Mouse (Mus musculus): ENCODE measurements around the gene Cib1.

Cib1 gene

GRCm38 (mm10) chr7:80246859-80247258 is 14.2 kb upstream of the Cib1 start:
- TF ChIP-seq NANOG (IDR thresholded peaks at IDR 0.05; ENCODE audit: borderline replicate concordance, low read length) (no peak), POU5F1 (IDR thresholded peaks at IDR 0.05; ENCODE audit: borderline replicate concordance, low read length) (no peak), CTCF (conservative IDR thresholded peaks at IDR 0.05; ENCODE audit: low read length) (no peak)
- Histone ChIP-seq H3K9me3 (ENCODE audit: low read length) (no peaks in the 10 kb centered on the region), H3K36me3 (ENCODE audit: insufficient read depth, low read length) (no peaks in the 10 kb centered on the region), H3K27me3 (ENCODE audit: insufficient read depth, low read length) (no peaks in the 10 kb centered on the region; the same call in 1 of the 2 replicates), H3K4me3 (replicated peaks; ENCODE audit: low read length) (peak overlapping the region; percentile 84), H3K4me1 (replicated peaks; ENCODE audit: low read depth, low read length) (peaks cover 47% of the 10 kb centered on the region)

GRCm38 (mm10) chr7:80246148-80246721 is 13.6 kb upstream of the Cib1 start, which contains the start of gene Ttll13:
Gene Ttll13 (plus strand): TSS chr7:80246376.
- H3K9me3 ChIP-seq (ENCODE audit: low read length) = no peaks in the 10 kb centered on the region
- H3K36me3 ChIP-seq (ENCODE audit: insufficient read depth, low read length) = peaks cover 5% of the 10 kb centered on the region
- H3K4me3 ChIP-seq (replicated peaks; ENCODE audit: low read length) = peak within 1 kb of the TSS; percentile 84
- peaks cover 48% of the 10 kb centered on the region for H3K4me1 ChIP-seq (replicated peaks; ENCODE audit: low read depth, low read length)
- no peaks in the 10 kb centered on the region; the same call in 1 of the 2 replicates for H3K27me3 ChIP-seq (ENCODE audit: insufficient read depth, low read length)
- TF ChIP-seq NANOG (IDR thresholded peaks at IDR 0.05; ENCODE audit: borderline replicate concordance, low read length) (no peak), CTCF (conservative IDR thresholded peaks at IDR 0.05; ENCODE audit: low read length) (no peak), POU5F1 (IDR thresholded peaks at IDR 0.05; ENCODE audit: borderline replicate concordance, low read length) (no peak)

- H3K36me3 ChIP-seq (ENCODE audit: insufficient read depth, low read length) = peaks cover 19% of the 10 kb centered on the region
- H3K9me3 ChIP-seq (ENCODE audit: low read length) = no peaks in the 10 kb centered on the region
- no peak overlapping the region for H3K4me3 ChIP-seq (replicated peaks; ENCODE audit: low read length)
- TF ChIP-seq POU5F1 (IDR thresholded peaks at IDR 0.05; ENCODE audit: borderline replicate concordance, low read length) (no peak), NANOG (IDR thresholded peaks at IDR 0.05; ENCODE audit: borderline replicate concordance, low read length) (no peak), CTCF (conservative IDR thresholded peaks at IDR 0.05; ENCODE audit: low read length) (no peak)
- H3K4me1 ChIP-seq (replicated peaks; ENCODE audit: low read depth, low read length) = peaks cover 42% of the 10 kb centered on the region
- H3K27me3 ChIP-seq (ENCODE audit: insufficient read depth, low read length) = no peaks in the 10 kb centered on the region; the same call in 1 of the 2 replicates
Measured at GRCm38 (mm10) chr7:80244851-80245250, 12.2 kb upstream of the Cib1 start.

- Histone ChIP-seq H3K4me3 (replicated peaks; ENCODE audit: low read length) (no peak overlapping the region), H3K9me3 (ENCODE audit: low read length) (no peaks in the 10 kb centered on the region), H3K4me1 (replicated peaks; ENCODE audit: low read depth, low read length) (peaks cover 41% of the 10 kb centered on the region), H3K27me3 (ENCODE audit: insufficient read depth, low read length) (no peaks in the 10 kb centered on the region), H3K36me3 (ENCODE audit: insufficient read depth, low read length) (peaks cover 40% of the 10 kb centered on the region)
- TF ChIP-seq POU5F1 (IDR thresholded peaks at IDR 0.05; ENCODE audit: borderline replicate concordance, low read length) (no peak), NANOG (IDR thresholded peaks at IDR 0.05; ENCODE audit: borderline replicate concordance, low read length) (no peak), CTCF (conservative IDR thresholded peaks at IDR 0.05; ENCODE audit: low read length) (no peak)
Measured at GRCm38 (mm10) chr7:80241661-80242060, 9.0 kb upstream of the Cib1 start.

- H3K27me3 ChIP-seq (ENCODE audit: insufficient read depth, low read length) = no peaks in the 10 kb centered on the region
- peaks cover 59% of the 10 kb centered on the region for H3K36me3 ChIP-seq (ENCODE audit: insufficient read depth, low read length)
- H3K4me1 ChIP-seq (replicated peaks; ENCODE audit: low read depth, low read length) = peaks cover 47% of the 10 kb centered on the region
- H3K9me3 ChIP-seq (ENCODE audit: low read length) = no peaks in the 10 kb centered on the region
- TF ChIP-seq NANOG (IDR thresholded peaks at IDR 0.05; ENCODE audit: borderline replicate concordance, low read length) = no peak
- TF ChIP-seq CTCF (conservative IDR thresholded peaks at IDR 0.05; ENCODE audit: low read length) = no peak
- no peak for TF ChIP-seq POU5F1 (IDR thresholded peaks at IDR 0.05; ENCODE audit: borderline replicate concordance, low read length)
- peak overlapping the region; percentile 65 for H3K4me3 ChIP-seq (replicated peaks; ENCODE audit: low read length)
Measured at GRCm38 (mm10) chr7:80238542-80238941, 5.9 kb upstream of the Cib1 start.

GRCm38 (mm10) chr7:80233799-80234198 is 1.2 kb upstream of the Cib1 start:
- H3K9me3 ChIP-seq (ENCODE audit: low read length) = no peaks in the 10 kb centered on the region
- H3K27me3 ChIP-seq (ENCODE audit: insufficient read depth, low read length) = no peaks in the 10 kb centered on the region
- TF ChIP-seq POU5F1 (IDR thresholded peaks at IDR 0.05; ENCODE audit: borderline replicate concordance, low read length) = no peak
- TF ChIP-seq NANOG (IDR thresholded peaks at IDR 0.05; ENCODE audit: borderline replicate concordance, low read length) = no peak
- TF ChIP-seq CTCF (conservative IDR thresholded peaks at IDR 0.05; ENCODE audit: low read length) = no peak
- H3K4me1 ChIP-seq (replicated peaks; ENCODE audit: low read depth, low read length) = peaks cover 52% of the 10 kb centered on the region
- peak overlapping the region; percentile 91 for H3K4me3 ChIP-seq (replicated peaks; ENCODE audit: low read length)
- H3K36me3 ChIP-seq (ENCODE audit: insufficient read depth, low read length) = peaks cover 51% of the 10 kb centered on the region

- no peaks in the 10 kb centered on the region for H3K9me3 ChIP-seq (ENCODE audit: low read length)
- TF ChIP-seq POU5F1 (IDR thresholded peaks at IDR 0.05; ENCODE audit: borderline replicate concordance, low read length) (no peak), CTCF (conservative IDR thresholded peaks at IDR 0.05; ENCODE audit: low read length) (no peak), NANOG (IDR thresholded peaks at IDR 0.05; ENCODE audit: borderline replicate concordance, low read length) (no peak)
- peaks cover 61% of the 10 kb centered on the region for H3K36me3 ChIP-seq (ENCODE audit: insufficient read depth, low read length)
- peak overlapping the region; percentile 91 for H3K4me3 ChIP-seq (replicated peaks; ENCODE audit: low read length)
- H3K4me1 ChIP-seq (replicated peaks; ENCODE audit: low read depth, low read length) = peaks cover 59% of the 10 kb centered on the region
- no peaks in the 10 kb centered on the region for H3K27me3 ChIP-seq (ENCODE audit: insufficient read depth, low read length)
Measured at GRCm38 (mm10) chr7:80231971-80232488, 583 bp downstream of the Cib1 start.

- TF ChIP-seq CTCF (conservative IDR thresholded peaks at IDR 0.05; ENCODE audit: low read length) (no peak), NANOG (IDR thresholded peaks at IDR 0.05; ENCODE audit: borderline replicate concordance, low read length) (no peak), POU5F1 (IDR thresholded peaks at IDR 0.05; ENCODE audit: borderline replicate concordance, low read length) (no peak)
- H3K9me3 ChIP-seq (ENCODE audit: low read length) = no peaks in the 10 kb centered on the region
- H3K36me3 ChIP-seq (ENCODE audit: insufficient read depth, low read length) = peaks cover 64% of the 10 kb centered on the region
Measured at GRCm38 (mm10) chr7:80230196-80230595, 2.4 kb downstream of the Cib1 start.

More at GRCm38 (mm10) chr7:80230196-80230595, 2.4 kb downstream of the Cib1 start:
- Histone ChIP-seq H3K27me3 (ENCODE audit: insufficient read depth, low read length) (no peaks in the 10 kb centered on the region), H3K4me3 (replicated peaks; ENCODE audit: low read length) (no peak overlapping the region), H3K4me1 (replicated peaks; ENCODE audit: low read depth, low read length) (peaks cover 75% of the 10 kb centered on the region)
